Mouse (Mus musculus) large intestine, adult 2 months (tissue): ENCODE results near the gene Cfap36. TPM values are rescaled to one million over a fixed set of nuclear protein-coding genes. Genes with fewer than 3 reads are reported as not detected.

Experiments
- DNase-seq: peaks from one replicate; pipeline ENCODE4 v3.0.0-alpha.2; 2012; ENCODE audit warnings: low read depth, low spot score
- WGBS: fragments of 180-500 bp; shearing (Covaris S2); methylation state at CpG from one replicate; pipeline ENCODE4 v1.1.7; 2018; 5-methylcytosine and 5-hydroxymethylcytosine counted together
- polyA plus RNA-seq: library from polyadenylated mRNA; depleted of rRNA; stranded (reverse); fragments of >200 nt; gene quantifications from 2 replicates; pipeline ENCODE4 v1.2.3, GENCODE M21; 2012; rRNA removed

Cfap36 gene
- polyA plus RNA-seq, 1 experiment: 1.2 TPM

DNA sequence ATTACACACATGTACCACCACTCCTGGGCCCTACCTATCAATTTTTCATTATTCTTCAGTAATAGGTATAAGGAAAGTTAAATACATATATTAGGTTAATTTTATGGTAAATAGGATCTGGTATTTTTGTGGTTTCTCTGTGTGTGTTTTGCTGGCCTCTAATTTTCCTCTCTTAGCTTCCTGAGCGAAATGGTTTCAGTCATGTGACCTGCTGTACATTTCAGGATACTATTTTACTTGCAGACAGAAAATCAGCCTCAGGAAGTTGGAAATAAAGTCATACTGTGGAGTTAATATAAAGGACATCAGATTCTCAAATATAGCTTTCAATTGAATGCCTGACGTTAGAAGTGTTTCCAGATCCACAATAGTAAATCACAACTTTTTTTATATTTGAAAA lies 58.2 kb downstream of the Cfap36 start:
- 84% methylated on average over 2 of the region's 2 CpGs for WGBS
- DNase-seq: no peak

DNA sequence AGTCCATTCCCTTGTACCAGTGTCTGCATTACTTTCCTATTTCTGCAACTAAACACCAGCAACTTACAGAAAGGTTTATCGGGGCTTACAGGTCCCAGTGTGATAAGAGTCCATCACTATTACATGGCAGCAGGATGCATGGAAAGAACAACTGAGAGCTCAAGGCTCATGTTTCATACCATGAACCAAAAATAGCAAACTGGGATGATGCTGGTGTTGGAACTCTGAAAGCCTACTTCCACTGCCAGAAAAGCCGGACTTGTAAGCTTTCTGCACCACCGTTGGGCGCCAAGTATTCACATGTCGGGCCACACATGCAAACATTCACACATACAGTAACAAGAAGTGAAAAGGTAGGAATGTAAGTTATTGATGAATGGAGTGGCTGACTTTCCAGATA lies 65.5 kb downstream of the Cfap36 start:
- WGBS: 91% methylated on average over 5 of the region's 5 CpGs
- DNase-seq: no peak

DNA sequence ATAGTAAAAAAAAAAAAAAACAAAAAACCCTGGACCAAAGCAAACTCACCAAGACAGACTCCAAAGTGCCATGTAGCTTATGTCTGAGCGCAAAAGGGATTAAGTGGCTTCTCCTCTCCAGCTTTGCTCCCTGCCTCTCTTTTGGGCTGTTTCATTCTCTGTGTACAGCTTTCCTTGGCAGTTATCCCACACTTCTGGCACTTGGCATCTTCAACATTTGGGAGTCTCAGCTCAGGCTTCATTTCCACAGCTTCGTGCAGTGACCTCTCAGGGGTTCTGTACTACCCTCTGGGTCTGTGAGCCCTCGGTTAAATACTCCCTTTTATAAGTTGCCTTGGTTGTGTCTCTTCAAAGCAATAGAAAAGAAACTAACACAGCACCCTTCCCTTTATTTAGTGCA lies 66.6 kb downstream of the Cfap36 start:
- no peak for DNase-seq
- 68% methylated on average over 3 of the region's 3 CpGs for WGBS

DNA sequence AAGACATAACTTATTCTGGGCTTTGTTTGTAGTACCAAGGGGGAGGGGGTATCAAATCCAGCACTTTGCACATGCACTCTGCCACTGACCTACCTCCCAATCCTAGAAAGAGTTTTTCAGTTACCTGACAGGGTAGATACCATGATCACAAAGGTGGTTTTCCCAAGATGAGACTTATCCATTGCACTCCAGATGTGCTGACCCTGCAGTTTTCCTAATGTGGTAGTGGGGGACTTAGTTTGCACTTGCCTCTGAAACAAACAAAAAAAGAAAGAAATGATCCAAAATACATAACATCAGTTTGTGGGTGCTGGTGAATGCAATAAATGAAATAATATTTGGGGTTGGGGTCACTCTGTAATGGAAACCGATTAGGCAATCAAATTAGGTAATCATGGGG lies 67.9 kb downstream of the Cfap36 start:
- 89% methylated on average over 1 of the region's 1 CpGs for WGBS
- DNase-seq: no peak

DNA sequence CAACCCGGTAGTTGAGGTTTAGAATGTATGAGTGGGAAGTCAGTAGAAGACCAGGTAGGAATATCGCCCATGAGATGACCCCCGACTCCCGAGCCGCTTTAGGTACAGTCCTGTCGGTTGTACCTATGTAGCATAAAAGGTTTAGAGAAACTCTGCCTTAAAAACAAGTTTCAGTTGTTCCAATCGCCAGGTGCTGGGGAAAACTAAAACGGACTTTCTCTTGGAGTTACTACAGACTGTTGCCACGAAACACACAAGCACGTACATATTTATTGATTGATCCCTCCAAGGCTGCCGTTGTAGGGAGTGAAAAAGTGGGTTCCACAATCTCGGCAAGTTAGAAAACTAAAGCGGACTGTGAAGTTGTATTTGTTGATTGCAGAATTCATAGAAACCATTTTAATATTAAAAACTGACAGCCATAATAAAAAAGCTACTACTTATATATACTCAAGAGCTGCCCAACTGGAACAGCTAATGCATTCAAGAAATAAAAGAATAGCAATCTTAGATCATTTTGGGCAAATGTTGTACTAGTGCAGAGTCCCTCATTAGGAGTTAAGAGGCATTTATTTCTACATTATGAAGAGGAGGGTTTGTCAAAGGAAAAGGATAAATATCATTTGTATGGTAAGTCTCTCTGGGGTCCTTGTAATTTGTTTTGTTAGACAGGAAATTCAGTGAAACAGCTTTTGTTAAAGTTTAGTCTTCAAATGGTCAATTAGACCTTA lies 73.3 kb downstream of the Cfap36 start:
- peak; percentile 4 for DNase-seq
- WGBS: 1% methylated on average over 13 of the region's 13 CpGs

DNA sequence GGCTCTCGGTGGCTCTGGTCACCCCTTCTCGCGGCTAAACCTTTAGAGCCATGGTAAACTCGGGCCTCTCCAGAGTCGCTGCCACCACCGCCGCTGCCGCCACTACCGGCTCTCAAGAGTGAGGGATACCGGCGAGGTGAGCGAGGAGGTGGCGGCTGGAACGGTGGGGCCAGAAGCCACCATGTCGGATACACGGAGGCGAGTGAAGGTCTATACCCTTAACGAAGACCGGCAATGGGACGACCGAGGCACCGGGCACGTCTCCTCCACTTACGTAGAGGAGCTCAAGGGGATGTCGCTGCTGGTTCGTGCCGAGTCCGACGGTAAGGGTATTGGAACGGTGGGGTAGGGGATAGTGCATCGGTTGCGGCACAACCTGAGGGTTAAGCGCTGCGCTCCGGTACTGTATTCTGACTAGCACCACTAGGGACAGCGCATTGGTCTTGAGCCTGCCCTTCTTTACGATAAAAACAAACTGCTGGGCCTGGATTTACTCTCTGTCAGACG lies 74.0 kb downstream of the Cfap36 start:
- under 1% methylated on average over 38 of the region's 38 CpGs for WGBS
- DNase-seq: peak; percentile 19

DNA sequence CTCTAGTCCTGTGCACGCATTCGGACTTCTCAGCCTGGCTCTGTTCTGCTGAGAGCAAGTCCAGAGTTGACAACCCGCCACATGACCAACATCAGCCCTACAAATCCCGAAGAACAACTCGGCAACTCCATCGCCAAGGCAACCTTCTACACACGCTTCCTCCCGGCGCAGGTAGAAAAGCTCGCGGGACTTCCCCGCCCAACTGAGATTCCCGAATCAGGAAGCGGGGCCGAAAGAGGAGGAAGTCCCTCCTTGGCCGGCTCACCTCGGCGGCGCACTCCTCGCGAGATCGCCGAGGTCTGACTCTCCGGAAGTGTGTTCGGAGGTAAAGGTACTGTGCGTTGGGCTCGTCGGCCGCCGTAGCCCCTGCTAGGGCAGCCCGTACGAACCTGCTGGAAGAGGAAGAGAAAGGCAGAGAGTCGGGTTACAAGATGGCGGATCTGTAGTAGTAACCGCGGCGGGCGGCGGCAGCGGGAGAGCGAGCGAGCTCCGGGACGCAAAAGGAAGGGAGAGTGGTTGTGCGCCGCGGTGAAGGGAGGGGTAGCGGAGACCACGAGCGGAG lies 74.6 kb downstream of the Cfap36 start, which contains the start of gene Ppp4r3b:
Gene Ppp4r3b, plus strand, starts transcription at position 328 of the 562 bp plus-strand sequence.
- peak; percentile 80 for DNase-seq
- WGBS: under 1% methylated on average over 50 of the region's 50 CpGs

DNA sequence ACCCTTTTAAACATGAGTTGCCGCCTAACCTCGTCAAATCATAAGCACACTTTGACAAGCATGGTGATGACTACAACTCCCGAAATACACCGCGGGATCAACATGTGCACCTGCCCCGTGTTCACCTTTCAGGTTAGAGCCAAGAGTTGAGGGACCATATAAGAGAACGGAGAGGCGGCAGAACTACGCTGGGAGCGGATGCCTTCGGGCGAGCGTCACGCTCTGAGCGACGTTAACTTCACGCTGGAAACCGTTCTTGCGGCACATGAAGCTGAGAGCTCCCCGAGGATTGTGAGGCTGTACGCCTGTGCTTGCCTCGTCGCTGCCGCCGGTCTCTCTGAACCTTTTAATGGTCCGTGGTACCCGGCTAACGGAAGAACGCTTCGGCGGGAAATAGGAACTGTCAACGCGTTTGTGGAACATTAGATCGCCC lies 75.2 kb downstream of the Cfap36 start:
- WGBS: under 1% methylated on average over 34 of the region's 34 CpGs
- DNase-seq: peak; percentile 80

Other genes starting within 250 kb of the Cfap36 start
- gene Pnpt1, start 116.7 kb downstream of the Cfap36 start, polyA plus RNA-seq: 8.0 and 11.6 TPM in 2 replicates
- gene Ppp4r3b, start 74.5 kb downstream of the Cfap36 start, polyA plus RNA-seq: 6.4 and 10.5 TPM in 2 replicates
- 0.17 and 0.48 TPM in 2 replicates for gene Ccdc88a, start 126.2 kb upstream of the Cfap36 start, polyA plus RNA-seq